Mouse (Mus musculus) left cerebral cortex, adult 11 months (tissue): ENCODE results near the gene Mxra7.
"Not testable (repeated sequence)": the region's sequence is repeated elsewhere in the genome, so short reads cannot be mapped to it uniquely, and the experiment has no call there.

Source experiments
- DNase-seq: peaks from one replicate; pipeline ENCODE4 v3.0.0; 2022; ENCODE audit warnings: low spot score

Mxra7 gene

DNA sequence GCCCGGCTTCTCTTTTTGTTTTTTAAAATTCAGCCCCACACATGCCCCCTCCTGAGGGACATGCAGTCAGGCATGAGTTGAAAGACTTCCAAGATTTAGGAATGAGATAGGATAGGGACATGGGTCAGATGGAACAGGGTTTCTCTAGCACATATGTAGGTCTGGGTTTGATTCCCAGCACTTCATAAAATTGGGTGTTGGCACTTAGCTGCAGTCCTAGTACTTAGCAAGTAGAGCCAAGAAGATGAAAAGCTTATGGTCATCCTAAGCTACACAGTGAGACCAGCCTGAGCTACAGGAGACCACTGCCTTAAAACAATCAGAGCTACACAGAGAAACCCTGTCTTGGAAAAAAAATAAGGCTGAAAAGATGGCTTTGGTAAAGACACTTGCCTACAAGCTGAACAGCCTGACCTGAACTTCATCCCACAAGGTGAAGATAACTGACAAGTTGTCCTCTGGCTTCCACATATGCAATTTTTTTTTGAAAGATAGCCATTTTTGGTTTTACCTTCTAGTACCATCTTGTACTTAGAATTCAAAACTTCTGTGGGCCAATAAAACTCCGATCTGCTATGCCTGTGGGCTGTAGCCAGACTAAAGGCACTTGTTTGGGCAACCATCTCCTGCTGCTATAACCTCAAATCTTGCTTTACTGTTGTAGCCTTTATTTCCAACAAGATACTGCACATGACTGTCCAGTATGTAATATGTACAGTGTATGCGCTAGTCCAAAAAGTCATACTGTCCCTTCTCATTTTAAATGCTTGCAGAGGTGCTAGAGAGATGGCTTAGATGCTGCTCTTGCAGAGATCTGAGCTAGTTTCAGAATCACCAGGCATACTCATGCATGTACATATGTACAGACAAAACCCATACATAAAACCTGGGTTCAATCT is 19.6 kb upstream of the Mxra7 start:
- no peak for DNase-seq

DNA sequence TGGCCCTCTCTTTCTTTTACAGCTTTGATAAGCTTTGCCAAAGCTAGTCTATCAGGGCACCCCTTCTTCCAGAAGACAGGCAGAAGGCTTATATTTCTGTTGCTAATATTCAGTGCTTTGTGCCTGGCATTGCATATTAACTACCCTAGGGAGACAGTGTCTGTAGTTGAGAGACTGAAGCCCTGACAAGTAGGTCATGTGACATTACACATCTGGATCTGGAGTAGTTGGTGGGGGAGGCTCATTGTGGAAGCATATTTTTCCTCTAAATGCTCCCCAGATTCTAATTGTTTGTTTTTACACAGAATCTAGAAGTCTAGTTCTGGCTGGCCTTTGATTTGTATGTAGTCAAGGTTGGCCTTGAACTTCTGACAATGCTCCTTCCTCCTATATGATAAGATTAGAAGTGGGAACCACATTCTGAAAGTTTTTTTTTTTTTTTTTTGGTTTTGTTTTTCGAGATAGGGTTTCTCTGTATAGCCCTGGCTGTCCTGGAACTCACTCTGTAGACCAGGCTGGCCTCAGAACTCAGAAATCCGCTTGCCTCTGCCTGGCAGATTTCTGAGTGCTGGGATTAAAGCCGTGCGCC is 18.8 kb upstream of the Mxra7 start:
- no peak for DNase-seq

GRCm38 (mm10) chr11:116843261-116844233 is 15.7 kb upstream of the Mxra7 start, which contains the start of the genes Mettl23 and Jmjd6:
Mettl23 (plus strand) TSS chr11:116843278.
Jmjd6 (minus strand) TSS chr11:116843449.
- DNase-seq: peak; percentile 98

DNA sequence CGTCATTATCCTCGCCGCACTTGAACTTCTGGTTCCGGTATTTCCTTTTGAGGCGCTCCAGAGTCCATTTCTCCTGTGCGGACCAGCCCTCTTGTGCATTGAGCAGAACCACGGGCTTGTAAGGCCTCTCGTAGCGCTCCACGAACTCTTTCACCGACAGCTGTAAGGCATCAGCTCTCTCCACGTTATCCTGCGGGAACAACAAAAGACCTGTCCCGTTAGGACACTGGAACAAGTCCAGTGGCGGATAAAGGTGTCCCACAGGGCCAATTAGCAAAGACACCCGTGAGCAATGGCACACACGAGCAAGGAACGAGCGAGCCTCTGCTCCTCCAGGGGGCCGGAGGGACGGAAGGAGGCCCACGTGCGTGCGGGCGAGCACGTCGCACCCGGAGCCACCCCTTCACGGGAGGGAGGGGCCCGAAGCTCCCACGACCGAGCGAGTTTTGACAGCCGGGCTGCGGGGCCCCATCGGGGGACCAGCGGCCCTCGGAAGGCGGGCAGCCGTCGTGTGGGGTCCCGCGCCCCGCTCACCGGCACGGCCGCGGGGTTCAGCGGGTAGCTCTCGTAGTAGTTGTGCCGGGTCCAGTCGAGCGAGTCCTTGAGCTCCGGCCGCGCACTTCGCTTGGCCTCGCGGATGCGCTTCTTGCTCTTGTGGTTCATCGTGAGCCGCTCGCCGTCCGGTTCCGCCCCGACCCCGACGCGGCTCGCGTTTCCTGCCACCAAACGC is 14.8 kb upstream of the Mxra7 start:
- DNase-seq: no peak

DNA sequence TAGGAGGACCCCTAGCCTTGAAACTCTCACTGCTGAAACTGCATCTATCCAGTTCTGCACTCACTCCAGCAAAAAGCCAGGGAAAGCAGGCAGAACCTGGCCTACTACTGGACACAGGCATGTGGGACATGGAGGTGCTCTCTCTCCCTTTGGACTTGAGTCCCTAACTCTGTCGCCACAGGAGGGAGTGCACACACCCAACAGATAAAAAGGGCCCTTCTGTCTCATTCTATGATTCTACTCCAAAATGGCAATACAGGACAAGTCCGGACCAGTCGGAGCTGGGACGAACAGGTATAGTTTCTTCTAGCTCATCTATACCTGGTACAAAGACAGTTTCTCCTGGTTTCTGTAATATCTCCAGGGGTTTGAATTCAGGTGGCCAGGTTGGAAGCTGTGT is 12.9 kb upstream of the Mxra7 start:
- DNase-seq: no peak

DNA sequence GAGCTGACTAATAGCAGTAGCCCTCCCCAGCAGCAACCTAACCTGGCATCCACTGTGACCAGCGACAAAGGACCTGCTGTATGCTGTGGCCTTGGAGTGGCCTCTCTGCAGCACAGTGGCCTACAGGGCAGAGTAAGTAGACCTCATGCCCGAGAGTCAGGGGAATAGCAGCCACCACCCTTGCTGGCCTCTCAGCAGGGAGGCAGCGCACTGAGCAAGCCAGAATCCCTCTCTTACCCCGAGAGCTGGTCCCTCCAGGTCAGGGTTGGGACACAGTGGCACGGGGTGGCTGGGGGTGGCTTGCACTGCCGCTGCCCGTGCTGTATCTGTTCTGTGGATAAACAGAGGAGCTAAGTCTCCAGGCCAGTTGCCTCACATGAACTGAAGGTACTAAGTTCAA is 11.8 kb upstream of the Mxra7 start:
- DNase-seq: no peak

DNA sequence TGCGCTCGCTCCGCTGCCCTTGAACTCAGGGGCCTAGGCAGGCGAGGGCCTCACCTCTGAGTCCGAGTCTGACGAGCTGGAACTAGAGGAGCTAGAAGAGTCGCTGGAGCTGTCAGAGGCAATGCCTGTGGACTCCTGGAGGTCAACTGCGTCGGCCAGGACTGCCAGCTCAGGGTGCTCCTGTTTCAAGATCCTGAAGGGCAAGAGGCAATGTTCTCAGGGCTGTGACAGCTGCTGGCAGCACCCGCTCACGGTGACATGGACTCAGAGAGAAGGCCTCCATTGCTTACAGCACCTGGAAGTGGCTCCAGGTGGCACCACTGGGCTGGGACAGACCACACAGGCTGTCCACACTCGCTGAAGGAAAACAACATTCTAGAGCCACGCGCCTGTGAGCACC is 11.1 kb upstream of the Mxra7 start:
- DNase-seq: no peak

DNA sequence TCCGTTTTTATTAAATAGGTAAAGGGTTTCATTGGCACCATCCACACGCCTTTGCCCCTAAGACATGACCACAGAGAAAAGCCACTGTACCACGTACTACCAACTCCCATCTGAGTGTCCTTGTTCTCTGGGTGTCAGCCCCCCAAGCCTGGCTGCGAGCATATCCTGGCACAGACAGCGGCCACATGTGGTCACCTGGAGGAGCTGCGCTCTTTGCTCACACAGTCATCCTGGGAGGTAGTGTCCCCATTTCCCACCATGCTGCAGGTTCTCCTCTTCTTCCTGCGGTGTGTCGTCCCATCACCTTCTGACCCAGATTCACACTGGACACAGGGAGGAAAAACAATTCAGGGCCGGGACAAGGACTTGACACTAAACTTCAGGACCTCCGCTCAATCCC is 9.6 kb upstream of the Mxra7 start:
- no peak for DNase-seq

DNA sequence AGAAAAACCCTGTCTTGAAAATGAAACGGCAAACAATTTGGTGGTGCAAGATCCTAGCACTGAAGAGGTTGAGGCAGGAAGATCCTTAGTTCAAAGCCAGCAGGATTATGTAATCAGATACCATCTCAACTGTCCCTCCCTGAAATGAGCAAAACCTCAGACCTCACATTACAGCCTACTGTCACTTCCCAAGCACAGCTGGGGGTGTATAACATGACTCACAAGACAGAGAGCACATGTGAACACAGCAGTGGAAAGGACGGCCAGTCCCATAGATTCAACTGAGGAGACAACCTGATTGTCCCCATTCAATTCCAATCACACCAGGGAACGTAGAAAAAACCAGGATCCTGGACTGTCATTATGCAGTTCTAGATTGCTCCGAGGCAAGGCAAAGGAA is 8.4 kb upstream of the Mxra7 start:
- no peak for DNase-seq

- DNase-seq: no peak
These were observed 7.1 kb upstream of the Mxra7 start for GRCm38 (mm10) chr11:116834954-116835353.

DNA sequence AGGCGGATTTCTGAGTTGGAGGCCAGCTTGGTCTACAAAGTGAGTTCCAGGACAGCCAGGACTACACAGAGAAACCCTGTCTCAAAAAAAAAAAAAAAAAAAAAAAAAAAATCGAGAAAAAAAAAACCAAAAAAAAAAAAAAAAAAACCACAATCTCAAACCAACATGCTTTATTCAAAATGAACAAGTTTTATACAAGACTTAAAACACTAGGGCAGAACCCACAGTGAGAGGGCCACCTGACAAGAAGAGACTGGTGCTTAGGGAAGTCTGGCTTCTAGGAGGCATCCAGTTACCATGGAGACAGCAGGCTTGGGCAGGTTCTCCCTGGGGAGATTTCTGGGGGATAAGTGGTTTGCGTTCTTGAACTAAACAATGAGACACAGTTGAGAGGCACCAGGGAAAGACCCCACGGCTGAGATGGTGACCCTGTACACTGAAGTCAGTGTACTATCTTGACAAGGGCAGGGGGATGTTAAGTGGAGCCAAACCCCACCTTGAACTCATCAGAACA is 4.4 kb upstream of the Mxra7 start:
- no peak for DNase-seq

DNA sequence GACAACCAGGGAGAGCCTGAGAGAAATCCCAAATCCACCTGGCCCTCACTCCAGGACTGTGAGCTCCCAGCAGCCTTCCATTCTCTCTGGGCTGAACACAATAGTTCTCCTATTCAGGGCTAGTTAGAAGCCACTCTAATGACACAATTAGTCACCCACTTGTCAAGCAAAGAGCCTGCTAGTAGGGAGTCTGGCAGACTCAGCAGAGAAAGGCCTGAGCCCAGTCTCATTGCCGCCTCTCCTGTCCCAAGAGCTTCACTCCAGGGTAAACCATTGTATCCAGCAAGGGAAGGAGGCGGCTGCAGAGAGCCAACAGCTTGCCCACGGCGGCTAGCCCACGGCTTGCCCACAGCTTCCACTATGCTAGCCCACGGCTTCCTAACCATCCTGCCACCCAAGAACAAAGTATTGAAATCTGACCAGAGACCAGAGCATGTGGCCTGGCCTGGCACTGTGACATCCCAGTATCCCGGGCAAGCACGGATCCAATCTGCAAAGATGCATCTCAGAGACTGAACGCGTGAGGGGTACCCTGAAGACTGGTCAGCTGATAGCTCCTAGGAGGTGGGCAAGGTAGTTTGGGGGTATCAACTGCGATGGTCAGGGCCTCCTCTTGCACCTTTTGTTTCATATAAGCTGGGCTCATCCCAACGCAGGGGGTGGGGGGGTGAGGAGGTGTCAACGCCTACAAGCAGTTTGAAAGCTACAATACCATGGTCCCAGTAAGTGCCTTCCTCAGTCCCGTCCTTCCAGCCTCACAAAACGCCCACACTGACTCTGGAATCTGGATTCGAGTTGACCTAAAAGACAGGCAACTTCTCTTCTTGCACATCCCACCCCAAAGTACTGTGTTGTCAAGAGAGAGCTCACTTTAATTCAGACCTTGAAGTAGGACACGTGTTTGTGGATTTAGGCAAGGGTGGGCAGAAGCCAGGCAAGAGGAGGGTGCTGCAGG is 1.0 kb downstream of the Mxra7 start:
- DNase-seq: no peak

DNA sequence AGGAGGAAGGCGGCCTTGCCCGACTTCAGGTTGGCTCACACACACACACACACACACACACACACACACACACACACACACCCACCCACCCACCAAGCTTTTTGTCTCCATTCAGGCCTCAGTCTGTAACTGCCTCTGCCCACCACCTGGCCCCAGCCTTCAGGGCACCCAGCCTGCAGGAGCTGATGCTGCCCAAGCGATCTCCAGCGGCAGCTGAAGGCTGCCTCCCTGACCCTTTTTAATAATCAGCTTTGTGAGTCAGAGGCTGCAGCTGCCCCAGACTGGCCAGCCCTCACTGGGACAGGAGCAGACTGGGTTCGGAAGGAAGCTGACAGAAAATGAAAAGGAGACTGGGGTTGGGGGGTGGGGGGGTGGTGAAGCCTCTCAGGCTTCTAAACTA is 2.6 kb downstream of the Mxra7 start:
- DNase-seq: no peak

DNA sequence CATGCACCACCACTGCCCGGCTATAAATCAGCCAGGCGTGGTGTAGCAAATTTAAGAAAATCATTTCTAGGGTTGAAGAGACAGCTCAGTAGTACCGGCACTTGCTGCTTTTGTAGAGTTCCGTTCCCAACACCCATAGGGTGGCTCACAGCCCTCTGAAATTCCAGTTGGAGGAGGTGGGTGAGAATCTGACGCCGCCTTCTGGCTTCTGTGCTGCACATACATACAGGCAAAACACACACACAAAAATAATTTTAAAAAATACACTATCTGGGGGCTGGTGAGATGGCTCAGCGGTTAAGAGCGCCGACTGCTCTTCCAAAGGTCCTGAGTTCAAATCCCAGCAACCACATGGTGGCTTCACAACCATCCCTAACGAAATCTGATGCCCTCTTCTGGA is 4.0 kb downstream of the Mxra7 start:
- DNase-seq: not testable (repeated sequence)

DNA sequence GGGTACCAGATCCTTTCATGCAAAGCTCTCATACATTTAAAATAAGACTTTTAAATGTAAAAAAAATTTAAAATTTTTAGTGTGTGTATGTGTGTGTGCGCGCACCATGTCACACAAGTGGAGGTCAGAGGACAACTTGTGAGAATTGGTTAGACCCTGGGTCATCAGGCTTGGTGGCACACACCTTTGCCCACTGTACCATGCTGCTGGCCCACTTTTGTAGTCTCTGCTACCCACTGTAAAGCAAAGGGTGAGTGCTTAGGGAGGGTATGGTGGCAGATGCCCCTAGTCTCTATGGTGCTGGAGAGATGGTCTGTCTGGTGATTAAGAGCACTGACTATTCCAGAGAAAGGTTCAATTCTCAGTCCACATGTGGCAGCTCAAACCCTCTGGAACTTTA is 4.6 kb downstream of the Mxra7 start:
- DNase-seq: no peak

- no peak for DNase-seq
These were observed 5.2 kb downstream of the Mxra7 start for GRCm38 (mm10) chr11:116822626-116823025.

DNA sequence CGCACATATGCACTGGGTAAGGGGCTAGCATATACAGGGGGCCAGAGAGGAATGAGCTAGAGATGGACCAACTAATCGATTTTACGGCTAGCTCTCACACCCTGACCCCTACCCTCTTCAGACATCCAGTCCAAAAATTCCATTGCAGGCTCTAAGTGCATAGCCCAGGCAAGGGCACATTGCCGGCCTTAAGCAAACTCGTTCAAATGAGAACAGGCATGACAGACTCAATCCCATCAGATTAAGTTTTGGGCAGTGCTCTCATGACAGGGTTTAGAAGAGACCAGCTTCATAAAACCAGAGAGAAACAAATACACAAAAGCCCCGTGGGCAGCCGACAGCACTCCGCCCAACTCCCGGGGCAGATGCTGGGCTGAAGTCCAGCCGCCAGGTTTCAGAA is 5.6 kb downstream of the Mxra7 start:
- DNase-seq: no peak

DNA sequence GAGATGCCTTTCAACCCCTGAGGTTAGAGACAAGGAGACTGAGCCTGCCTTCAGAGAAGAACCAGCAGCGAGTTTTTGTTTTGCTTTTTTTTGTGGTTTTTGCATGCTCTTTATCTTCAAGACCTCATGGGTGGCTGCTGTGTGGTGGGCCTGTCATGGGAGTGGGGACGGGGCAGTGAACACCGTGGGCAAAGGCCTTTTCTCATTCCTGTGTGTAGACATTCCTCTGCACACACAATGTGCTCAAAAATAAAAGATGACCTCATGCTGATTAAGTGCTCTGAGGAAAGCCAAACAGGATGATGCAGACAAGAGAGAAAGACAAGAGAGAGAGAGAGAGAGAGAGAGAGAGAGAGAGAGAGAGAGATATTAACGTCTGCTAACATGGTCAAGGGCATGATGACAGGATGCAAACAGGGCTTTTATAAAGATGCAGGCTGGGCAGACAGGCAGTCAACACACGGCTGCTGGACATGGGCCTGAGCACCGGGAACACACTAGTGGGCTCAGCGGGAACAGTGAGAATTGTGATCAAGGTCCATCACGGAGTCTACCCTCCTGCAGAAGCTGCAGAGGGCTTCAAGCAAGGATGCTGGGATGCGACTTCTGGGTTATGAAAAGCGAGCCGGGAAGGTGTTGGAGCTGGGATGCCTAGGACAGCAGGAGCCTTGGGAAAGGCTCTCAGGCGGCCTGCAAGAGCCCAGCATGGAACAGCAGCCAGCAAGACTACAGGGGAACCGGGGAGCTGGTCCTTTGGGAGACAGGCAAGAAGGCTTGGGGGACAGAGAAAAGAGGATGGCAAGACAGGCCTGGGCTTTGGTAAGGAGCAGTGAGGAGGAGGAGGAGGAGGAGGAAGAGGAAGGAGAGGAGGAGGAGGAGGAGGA is 6.5 kb downstream of the Mxra7 start:
- DNase-seq: no peak

DNA sequence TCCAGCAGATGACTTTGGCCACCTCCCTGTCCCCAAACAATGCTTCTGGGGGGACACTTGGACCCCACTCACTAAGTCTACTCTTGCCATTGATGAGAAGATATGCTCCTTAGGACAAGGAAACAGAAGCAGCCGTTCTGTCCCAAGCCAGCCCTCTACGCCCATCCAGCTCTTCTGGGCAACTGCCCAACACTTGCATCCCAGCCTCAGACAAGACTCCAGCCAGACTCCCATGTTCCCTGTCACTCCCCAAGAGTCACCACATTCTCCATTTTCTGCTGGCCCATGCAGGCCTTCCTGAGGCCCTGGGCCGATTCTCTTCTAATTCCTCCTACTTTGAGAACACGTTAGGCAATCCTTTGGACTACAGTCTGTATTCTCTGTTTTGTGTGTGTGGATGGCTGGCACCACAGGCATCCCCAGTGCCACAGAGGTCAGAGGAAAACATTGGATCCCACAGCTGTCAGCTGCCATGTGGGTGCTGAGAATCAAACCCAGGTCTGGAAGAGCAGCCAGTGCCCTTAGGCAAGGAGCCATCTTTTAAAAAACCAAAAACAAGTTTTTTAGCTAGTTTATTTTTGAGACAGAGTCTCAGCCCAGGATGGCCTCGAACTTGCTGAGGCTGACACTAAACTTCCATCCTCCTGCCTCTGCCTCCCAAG is 7.8 kb downstream of the Mxra7 start:
- no peak for DNase-seq
